Mouse (Mus musculus): ENCODE data around the gene Tmsb10. TPM values are rescaled to one million over a fixed set of nuclear protein-coding genes. Genes with fewer than 3 reads are reported as not detected.

Tmsb10 gene
- polyA plus RNA-seq, 1 experiment: 2,994 TPM

- TF ChIP-seq POLR2A (IDR thresholded peaks at IDR 0.05; ENCODE audit: borderline replicate concordance, extremely low read depth, insufficient read depth, insufficient read length, poor library complexity, severe bottlenecking) (no peak), CTCF (IDR thresholded peaks at IDR 0.05; ENCODE audit: borderline replicate concordance, extremely low read depth, insufficient read depth, insufficient read length) (no peak)
- DNase-seq (ENCODE audit: low read depth): peak; percentile 40
Measured at GRCm38 (mm10) chr6:72926755-72927482, 31.6 kb downstream of the Tmsb10 start.

GRCm38 (mm10) chr6:72926031-72926430 lies 32.5 kb downstream of the Tmsb10 start:
- TF ChIP-seq CTCF (IDR thresholded peaks at IDR 0.05; ENCODE audit: borderline replicate concordance, extremely low read depth, insufficient read depth, insufficient read length): no peak
- TF ChIP-seq POLR2A (IDR thresholded peaks at IDR 0.05; ENCODE audit: borderline replicate concordance, extremely low read depth, insufficient read depth, insufficient read length, poor library complexity, severe bottlenecking): no peak
- no peak for DNase-seq (ENCODE audit: low read depth)

GRCm38 (mm10) chr6:72923381-72923780 lies 35.2 kb downstream of the Tmsb10 start:
- no peak for DNase-seq (ENCODE audit: low read depth)
- TF ChIP-seq CTCF (IDR thresholded peaks at IDR 0.05; ENCODE audit: borderline replicate concordance, extremely low read depth, insufficient read depth, insufficient read length) (no peak), POLR2A (IDR thresholded peaks at IDR 0.05; ENCODE audit: borderline replicate concordance, extremely low read depth, insufficient read depth, insufficient read length, poor library complexity, severe bottlenecking) (no peak)

GRCm38 (mm10) chr6:72921081-72921480 lies 37.5 kb downstream of the Tmsb10 start:
- no peak for DNase-seq (ENCODE audit: low read depth)
- TF ChIP-seq CTCF (IDR thresholded peaks at IDR 0.05; ENCODE audit: borderline replicate concordance, extremely low read depth, insufficient read depth, insufficient read length) (no peak), POLR2A (IDR thresholded peaks at IDR 0.05; ENCODE audit: borderline replicate concordance, extremely low read depth, insufficient read depth, insufficient read length, poor library complexity, severe bottlenecking) (no peak)

- no peak for DNase-seq (ENCODE audit: low read depth)
- TF ChIP-seq CTCF (IDR thresholded peaks at IDR 0.05; ENCODE audit: borderline replicate concordance, extremely low read depth, insufficient read depth, insufficient read length): no peak
- no peak for TF ChIP-seq POLR2A (IDR thresholded peaks at IDR 0.05; ENCODE audit: borderline replicate concordance, extremely low read depth, insufficient read depth, insufficient read length, poor library complexity, severe bottlenecking)
Measured at GRCm38 (mm10) chr6:72918510-72919033, 40.0 kb downstream of the Tmsb10 start.

GRCm38 (mm10) chr6:72916330-72916729 lies 42.2 kb downstream of the Tmsb10 start:
- TF ChIP-seq POLR2A (IDR thresholded peaks at IDR 0.05; ENCODE audit: borderline replicate concordance, extremely low read depth, insufficient read depth, insufficient read length, poor library complexity, severe bottlenecking) (no peak), CTCF (IDR thresholded peaks at IDR 0.05; ENCODE audit: borderline replicate concordance, extremely low read depth, insufficient read depth, insufficient read length) (no peak)
- DNase-seq (ENCODE audit: low read depth): no peak

GRCm38 (mm10) chr6:72914087-72914749 lies 44.3 kb downstream of the Tmsb10 start:
- DNase-seq (ENCODE audit: low read depth): no peak
- TF ChIP-seq POLR2A (IDR thresholded peaks at IDR 0.05; ENCODE audit: borderline replicate concordance, extremely low read depth, insufficient read depth, insufficient read length, poor library complexity, severe bottlenecking) (no peak), CTCF (IDR thresholded peaks at IDR 0.05; ENCODE audit: borderline replicate concordance, extremely low read depth, insufficient read depth, insufficient read length) (no peak)

- DNase-seq (ENCODE audit: low read depth): no peak
- TF ChIP-seq CTCF (IDR thresholded peaks at IDR 0.05; ENCODE audit: borderline replicate concordance, extremely low read depth, insufficient read depth, insufficient read length): no peak
- no peak for TF ChIP-seq POLR2A (IDR thresholded peaks at IDR 0.05; ENCODE audit: borderline replicate concordance, extremely low read depth, insufficient read depth, insufficient read length, poor library complexity, severe bottlenecking)
Measured at GRCm38 (mm10) chr6:72911261-72911660, 47.3 kb downstream of the Tmsb10 start.

Other genes with a start within 250 kb of the Tmsb10 start
- 13.1 and 14.5 TPM in 2 replicates for gene Tcf7l1, start 169.5 kb downstream of the Tmsb10 start, polyA plus RNA-seq (2012; rRNA removed)
- gene Kcmf1, start 58.8 kb downstream of the Tmsb10 start, polyA plus RNA-seq (2012; rRNA removed): 92.0 and 113 TPM in 2 replicates